Mouse (Mus musculus) cerebellum, adult (tissue): ENCODE data around the gene Ephx4.

ENCODE experiments used
- ATAC-seq: cut with Nextera tagmentation; 2 replicates; pipeline ENCODE4 v1.9.2; 2017; ENCODE audit warnings: mild to moderate bottlenecking, moderate library complexity, mixed read lengths; ENCODE audit not compliant: insufficient number of reproducible peaks, low FRiP score, low TSS enrichment

Ephx4 gene

DNA sequence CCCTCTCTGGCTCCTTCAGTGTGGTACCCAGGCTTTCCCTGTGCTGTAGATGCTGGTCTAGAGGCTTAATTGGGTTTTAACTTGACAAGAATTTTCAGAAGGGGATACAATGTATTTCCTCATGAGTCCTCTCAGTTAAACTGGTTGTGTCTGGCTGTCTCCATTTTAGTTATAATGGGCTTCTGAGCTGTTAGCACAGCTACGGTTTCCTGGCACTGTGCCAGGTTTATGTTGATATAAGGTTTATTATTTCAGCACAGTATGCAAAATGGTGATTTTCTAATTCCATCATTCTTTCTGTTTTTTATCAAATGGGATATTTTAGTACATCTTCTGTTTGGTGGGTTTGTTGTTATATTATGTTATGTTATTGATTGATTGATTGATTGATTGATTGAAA lies 19.1 kb downstream of the Ephx4 start:
- no peak for ATAC-seq

GRCm38 (mm10) chr5:107431249-107431648 lies 28.7 kb downstream of the Ephx4 start, which contains the start of gene Lpcat2b:
TSS of gene Lpcat2b (plus strand) at chr5:107431549.
- ATAC-seq, result no peak

DNA sequence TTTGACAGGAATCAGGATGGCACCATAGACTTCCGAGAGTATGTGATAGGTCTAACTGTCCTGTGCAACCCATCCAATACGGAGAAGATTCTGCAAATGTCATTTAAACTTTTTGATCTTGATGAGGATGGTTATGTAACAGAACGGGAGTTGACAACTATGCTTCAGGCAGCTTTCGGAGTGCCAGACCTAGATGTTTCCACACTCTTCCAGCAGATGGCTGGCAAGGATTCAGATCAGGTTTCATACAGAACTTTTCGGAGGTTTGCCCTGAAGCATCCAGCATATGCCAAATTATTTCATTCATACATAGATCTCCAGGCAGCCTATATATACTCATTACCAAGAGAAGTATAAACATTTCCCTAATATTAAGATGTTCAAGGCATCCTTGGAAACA lies 31.5 kb downstream of the Ephx4 start:
- no peak for ATAC-seq

DNA sequence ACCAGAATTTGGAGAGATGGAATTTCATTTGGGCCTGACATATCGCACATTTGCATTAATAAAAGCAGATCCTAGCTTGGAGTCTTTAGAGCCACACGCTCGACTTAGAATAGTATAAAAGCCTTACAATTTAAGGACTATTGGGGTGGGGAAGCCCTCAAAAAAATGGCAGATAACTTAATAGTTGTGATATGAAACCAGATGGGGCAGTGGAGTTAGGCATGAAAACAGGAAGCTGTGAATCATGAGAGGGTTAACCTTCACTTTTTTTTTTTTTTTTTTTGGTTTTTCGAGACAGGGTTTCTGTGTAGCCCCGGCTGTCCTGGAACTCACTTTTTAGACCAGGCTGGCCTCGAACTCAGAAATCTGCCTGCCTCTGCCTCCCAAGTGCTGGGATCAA lies 33.6 kb downstream of the Ephx4 start:
- ATAC-seq, result no peak

- no peak for ATAC-seq
These were observed 34.2 kb downstream of the Ephx4 start for GRCm38 (mm10) chr5:107436587-107437209.

DNA sequence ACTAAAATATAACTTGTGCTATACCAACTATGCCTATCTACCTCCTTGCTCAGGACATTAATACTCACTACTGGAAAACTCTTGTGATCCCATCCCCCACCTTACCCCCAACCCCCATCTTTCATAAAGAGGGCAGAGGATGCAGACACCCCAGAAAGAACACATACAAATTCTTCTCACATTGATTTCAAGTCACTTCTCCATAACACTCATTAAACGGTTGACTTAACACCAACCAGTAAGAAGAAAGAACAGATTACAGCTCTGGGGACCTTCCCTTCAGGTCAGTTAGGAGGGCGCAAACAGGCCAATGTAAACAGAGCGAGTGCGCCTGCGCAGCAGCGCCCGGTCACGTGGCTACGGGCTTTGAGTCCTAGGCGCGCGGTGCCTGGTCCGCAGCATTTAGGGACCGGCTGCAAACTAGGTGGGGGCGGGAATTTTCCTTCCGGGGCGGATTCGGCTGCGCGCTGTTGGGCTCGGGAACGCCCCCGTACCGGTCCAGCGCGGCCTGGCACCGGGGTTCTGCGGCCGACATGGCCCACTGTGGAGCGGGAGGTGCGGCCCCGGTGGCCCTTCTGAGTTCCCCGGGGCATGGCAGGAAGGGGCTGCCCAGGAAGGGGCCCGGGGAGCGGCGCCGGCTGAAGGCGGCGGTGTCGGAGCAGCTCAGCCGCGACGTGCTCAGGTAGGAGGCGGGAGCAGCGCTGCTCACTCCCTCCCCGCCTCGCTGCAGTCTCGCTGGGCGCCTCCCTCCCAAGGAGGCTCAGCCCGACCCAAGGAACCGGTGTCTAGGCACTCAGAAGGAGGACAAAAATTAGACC lies 35.1 kb downstream of the Ephx4 start, which contains the start of gene Btbd8:
Btbd8 (plus strand) TSS at position 534 of the 818 bp plus-strand sequence.
- peak; percentile 85 for ATAC-seq

- no peak for ATAC-seq
These were observed 35.8 kb downstream of the Ephx4 start for GRCm38 (mm10) chr5:107438353-107438752.

DNA sequence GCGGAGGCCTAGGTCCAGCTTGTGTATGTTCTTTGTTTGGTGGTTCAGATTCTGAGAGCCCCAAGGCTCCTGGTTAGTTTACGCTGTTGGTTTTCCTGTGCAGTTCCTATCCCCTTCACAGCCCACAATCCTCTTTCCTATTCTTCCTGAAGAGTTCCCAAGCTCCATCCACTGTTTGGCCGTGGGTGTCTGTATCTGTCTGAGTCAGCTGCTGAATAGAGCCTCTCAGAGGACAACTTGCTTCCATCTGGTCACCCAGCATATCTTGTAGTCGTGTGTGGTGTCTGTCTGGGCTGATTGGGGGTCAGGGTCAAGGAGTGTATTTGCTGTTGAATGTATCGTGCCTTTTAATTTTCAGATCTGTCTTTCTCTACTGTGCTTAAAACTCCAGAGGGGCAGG lies 39.3 kb downstream of the Ephx4 start:
- ATAC-seq, result no peak

DNA sequence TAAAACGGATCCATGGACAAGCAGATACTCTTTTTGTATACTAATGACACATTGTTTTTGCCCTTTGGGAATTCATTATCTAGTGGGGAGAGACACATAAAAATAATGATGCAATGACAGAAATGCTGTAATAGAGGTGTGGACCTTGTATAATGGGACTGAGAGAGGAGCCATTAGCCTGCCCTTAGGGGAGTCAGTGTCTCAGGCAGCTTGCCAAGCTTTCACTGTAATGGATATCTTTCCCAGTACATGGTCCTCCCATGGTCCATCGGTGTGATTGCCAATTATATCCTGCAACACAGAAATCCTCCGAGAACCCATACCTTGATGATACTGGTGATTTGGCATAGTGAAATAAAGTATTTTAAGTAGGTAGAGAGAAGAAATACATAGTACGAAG lies 41.7 kb downstream of the Ephx4 start:
- ATAC-seq, result no peak

DNA sequence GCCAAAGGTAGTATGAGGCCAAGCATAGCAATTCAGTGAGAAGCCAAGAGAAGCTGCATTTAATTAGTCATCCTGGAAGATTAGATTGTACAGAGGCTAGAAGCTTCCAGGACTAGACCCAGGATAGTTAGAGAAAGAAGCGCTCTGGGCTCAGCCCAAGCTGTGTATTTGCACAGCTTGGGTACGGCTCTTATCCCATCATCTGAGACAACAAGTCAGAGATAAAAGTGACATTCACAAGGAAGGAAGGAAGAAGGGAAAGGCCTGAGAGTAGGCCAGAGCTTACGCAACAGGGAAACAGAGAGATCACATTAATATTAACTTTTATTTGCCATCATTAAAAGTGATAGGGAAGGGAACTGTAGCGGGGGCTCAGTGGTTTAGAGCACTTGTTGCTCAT lies 45.4 kb downstream of the Ephx4 start:
- ATAC-seq, result no peak

GRCm38 (mm10) chr5:107448784-107449183 lies 46.2 kb downstream of the Ephx4 start:
- ATAC-seq, result no peak

DNA sequence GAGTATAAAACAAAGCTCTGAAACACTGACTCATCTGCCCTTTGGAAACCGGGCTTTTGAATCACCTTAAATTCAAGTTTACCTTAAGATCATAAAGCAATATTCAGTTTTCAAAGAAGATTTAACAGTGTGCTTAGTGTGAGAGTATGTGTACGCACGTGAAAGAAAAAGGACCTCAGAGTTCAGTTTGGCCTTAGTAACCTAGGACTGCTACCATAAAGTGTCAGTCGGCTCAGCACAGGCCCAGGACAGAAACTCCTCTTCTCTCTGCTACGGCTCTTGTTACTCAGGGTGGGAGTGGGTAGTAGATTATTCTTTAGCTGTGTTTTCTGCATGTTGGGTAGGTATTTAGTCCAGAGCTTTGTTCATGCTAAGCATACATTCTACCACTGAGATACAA lies 47.1 kb downstream of the Ephx4 start:
- ATAC-seq, result no peak

DNA sequence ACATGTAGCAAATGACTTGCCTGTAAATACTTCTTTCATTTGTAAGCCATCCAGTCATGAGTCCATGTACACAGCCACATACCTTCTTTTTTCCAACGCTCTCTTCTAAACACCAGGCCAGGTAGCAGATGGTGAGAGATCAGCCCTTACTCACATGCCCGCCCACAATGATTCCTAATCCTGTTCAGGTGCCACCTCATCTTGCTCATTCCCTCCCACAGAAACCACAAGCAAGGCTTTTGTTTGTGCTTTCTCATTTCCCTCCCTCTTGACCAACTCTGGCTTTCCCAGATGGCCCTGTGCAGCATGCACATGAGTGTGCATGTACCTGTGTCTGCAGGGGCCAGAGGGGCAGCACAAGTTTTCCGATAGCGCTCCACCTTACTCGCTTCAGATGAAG lies 47.8 kb downstream of the Ephx4 start:
- ATAC-seq, result no peak

- no peak for ATAC-seq
These were observed 59.9 kb downstream of the Ephx4 start for GRCm38 (mm10) chr5:107462147-107463076.

DNA sequence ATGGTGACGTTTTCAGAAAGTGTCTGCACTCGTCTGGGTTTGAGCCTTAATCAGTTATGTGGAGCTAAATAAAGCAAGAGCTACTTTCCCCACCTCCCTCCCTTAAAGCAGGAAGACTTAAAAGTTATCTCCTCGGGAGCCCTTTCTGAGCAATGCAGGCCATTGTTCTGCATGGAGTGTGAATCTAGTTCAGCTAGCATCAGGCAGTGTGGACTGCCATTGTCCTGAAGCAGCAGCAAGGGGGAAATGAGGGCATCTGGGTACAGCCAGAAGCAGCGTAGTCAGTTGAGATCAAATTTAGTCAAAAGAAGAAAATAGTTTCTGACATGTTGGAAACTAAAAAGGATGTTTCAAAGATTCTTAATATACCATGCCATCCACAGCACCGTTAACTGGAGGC lies 64.0 kb downstream of the Ephx4 start:
- ATAC-seq, result no peak

- no peak for ATAC-seq
These were observed 64.6 kb downstream of the Ephx4 start for GRCm38 (mm10) chr5:107467098-107467497.

DNA sequence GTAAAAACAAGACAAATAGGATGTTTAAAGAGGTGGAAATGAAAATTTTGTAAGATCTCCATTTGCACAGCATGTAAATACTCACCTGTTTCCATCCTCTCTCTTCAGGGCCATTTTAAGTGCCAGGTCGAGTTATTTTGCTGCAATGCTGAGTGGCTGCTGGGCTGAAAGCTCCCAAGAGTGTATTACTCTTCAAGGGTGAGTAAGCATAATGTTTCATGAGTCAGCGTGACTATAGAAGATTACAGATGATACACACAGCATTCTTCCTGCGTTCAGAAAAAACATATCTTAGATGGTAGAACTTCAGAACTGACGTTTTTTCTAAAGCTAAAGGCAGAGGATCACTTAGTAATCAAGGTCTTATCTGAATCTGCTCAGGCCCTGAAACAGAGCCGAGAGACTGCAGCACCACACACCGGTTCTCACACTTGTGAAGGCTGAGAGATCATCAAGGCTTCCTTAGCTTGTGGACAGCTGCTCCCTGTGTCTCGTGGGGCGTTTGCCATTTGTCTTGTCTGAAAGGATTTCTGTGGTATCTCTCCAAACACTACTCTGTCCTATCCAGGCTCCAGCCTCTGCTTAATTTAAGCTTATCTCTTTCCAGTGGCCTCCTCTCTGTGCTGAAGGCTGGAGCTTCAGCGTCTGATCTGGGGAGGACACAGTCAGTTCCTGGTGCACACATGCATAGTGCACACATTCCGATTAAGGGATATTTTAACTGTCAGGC lies 68.2 kb downstream of the Ephx4 start:
- no peak for ATAC-seq
